Mouse (Mus musculus) 3134 (cell line): ENCODE measurements around the gene Gm3015.
"Not testable (repeated sequence)": the region's sequence is repeated elsewhere in the genome, so short reads cannot be mapped to it uniquely, and the experiment has no call there.

Source experiments
- DNase-seq: peaks from one replicate; pipeline ENCODE4 v3.0.0-alpha.2; 2011; ENCODE audit warnings: low spot score; ENCODE audit not compliant: insufficient read length; ENCODE audit errors: extremely low read depth

Gene Gm3015

DNA sequence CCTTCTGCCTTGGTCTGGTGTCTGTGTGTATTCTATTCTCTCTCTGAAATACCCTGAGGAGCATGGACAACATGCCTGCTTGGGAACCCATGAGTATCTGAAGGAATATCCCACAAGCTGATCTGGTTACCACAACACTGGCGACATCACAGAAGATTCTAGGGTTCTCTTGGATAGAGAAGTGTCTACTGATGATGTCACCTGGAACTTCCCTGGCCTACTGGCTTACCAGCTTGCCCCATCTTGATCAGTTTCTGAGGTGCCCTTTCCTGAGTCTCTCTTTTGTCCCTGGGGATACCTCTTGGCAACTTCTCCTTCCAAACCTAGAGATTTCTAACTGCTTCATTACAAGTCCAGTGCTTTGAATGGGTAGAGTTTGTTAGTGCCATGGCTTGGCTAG, at the start of gene Gm3015:
Gene Gm3015, minus strand, starts transcription at position 101 of the 400 bp plus-strand sequence.
- DNase-seq: not testable (repeated sequence)

DNA sequence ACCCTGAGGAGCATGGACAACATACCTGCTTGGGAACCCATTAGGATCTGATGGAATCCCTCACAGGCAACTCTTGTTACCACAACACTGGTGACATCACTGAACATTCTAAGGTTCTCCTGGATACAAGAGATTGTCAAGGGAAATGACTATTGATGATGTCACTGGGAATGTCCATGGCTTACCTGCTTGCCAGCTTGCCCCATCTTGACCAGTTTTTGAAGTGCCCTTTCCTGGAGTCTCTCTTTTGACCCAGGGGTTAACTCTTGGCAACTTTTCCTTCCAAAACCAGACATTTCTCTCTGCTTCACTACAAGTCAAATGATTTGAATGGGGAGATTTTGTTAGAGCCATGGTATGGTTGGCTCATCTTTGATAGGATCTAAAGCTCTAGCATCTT, 29.3 kb upstream of the Gm3015 start, which contains the start of gene Gm10377:
Gene Gm10377, minus strand, starts transcription at position 101 of the 400 bp plus-strand sequence.
- not testable (repeated sequence) for DNase-seq
